Mouse (Mus musculus) limb, embryonic 12.5 days (tissue): Measurements from ENCODE around the gene Scgb2b12. TPM values are rescaled to one million over a fixed set of nuclear protein-coding genes. Genes with fewer than 3 reads are reported as not detected.
"Not testable (repeated sequence)": the region's sequence is repeated elsewhere in the genome, so short reads cannot be mapped to it uniquely, and the experiment has no call there.

Source experiments
- ATAC-seq: fragments of 200-750 bp; cut with Nextera tagmentation; 2 replicates; pipeline ENCODE4 v1.8.0; 2017; ENCODE audit warnings: low read depth, moderate TSS enrichment; ENCODE audit not compliant: insufficient number of reproducible peaks, insufficient read depth, low FRiP score, low TSS enrichment
- H3K27ac ChIP-seq: fragments of 300-500 bp; sonication (generic); 2 replicates; pipeline ENCODE4 v1.5.1; 2016; ENCODE audit warnings: mild to moderate bottlenecking, moderate library complexity
- H3K27me3 ChIP-seq: fragments of 300-500 bp; sonication (generic); 2 replicates; pipeline ENCODE4 v1.6.1; 2016; ENCODE audit warnings: mild to moderate bottlenecking, moderate library complexity
- H3K36me3 ChIP-seq: fragments of 300-500 bp; sonication (generic); 2 replicates; pipeline ENCODE4 v1.6.1; 2016; ENCODE audit warnings: mild to moderate bottlenecking, moderate library complexity
- H3K4me1 ChIP-seq: fragments of 300-500 bp; sonication (generic); replicated peaks from 2 replicates; pipeline ENCODE4 v1.6.1; 2016
- H3K4me2 ChIP-seq: fragments of 300-500 bp; sonication (generic); 2 replicates; pipeline ENCODE4 v1.6.1; 2016; ENCODE audit warnings: mild to moderate bottlenecking, moderate library complexity
- H3K4me3 ChIP-seq: fragments of 300-500 bp; sonication (generic); replicated peaks from 2 replicates; pipeline ENCODE4 v1.5.1; 2016; ENCODE audit warnings: mild to moderate bottlenecking
- H3K9ac ChIP-seq: fragments of 300-500 bp; sonication (generic); replicated peaks from 2 replicates; pipeline ENCODE4 v1.6.1; 2016; ENCODE audit warnings: mild to moderate bottlenecking, moderate library complexity
- H3K9me3 ChIP-seq: fragments of 300-500 bp; sonication (generic); 2 replicates; pipeline ENCODE4 v1.6.1; 2016; ENCODE audit warnings: mild to moderate bottlenecking, moderate library complexity
- WGBS: fragments of 180-500 bp; shearing (Covaris S2); methylation state at CpG from one replicate; pipeline ENCODE4 v1.1.7; 2016; 5-methylcytosine and 5-hydroxymethylcytosine counted together
- polyA plus RNA-seq: library from polyadenylated mRNA; unstranded; fragments of >200 nt; fragmentation: Nextera tagmentation; extraction: Ambion mirVana; gene quantifications from 2 replicates; pipeline ENCODE4 v1.2.1, GENCODE M21; 2016

Gene Scgb2b12
- not detected in 2 replicates for polyA plus RNA-seq

GRCm38 (mm10) chr7:32327145-32327544, at the start of gene Scgb2b12:
Gene Scgb2b12, minus strand, starts transcription at chr7:32327245.
- H3K36me3 ChIP-seq, H3K4me1 ChIP-seq, H3K4me2 ChIP-seq, H3K27me3 ChIP-seq, H3K9me3 ChIP-seq, ATAC-seq, H3K27ac ChIP-seq, H3K4me3 ChIP-seq, H3K9ac ChIP-seq: not testable (repeated sequence)
- 88% methylated on average over 1 of the region's 1 CpGs for WGBS

DNA sequence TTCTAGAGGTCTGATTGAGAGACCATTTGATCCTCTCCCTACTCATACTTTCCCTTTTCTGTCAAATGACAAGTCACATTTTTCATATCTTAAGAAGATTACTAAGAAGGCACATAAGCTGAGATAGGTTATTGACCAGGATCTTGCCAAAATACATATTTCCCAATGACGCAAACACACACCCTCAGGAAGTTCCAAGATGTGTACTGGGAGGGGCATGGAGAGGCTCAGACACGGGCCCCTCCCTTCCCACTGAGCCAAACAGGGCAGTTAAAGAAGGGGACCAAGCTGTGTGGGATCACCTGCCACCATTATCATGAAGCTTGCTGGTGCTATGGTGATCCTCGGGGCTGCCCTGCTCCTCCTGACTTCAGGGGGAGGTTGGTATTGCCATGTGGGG, 6.8 kb upstream of the Scgb2b12 start, which contains the start of gene Scgb1b12:
Scgb1b12 (plus strand) TSS at position 301 of the 400 bp plus-strand sequence.
- H3K27me3 ChIP-seq, H3K4me1 ChIP-seq, H3K9ac ChIP-seq, ATAC-seq, H3K9me3 ChIP-seq, H3K4me3 ChIP-seq, H3K27ac ChIP-seq, H3K36me3 ChIP-seq, H3K4me2 ChIP-seq: not testable (repeated sequence)
- 83% methylated on average over 3 of the region's 3 CpGs for WGBS

Other genes with a start within 250 kb of the Scgb2b12 start
- not detected in 2 replicates for gene Scgb1b10, start 226.4 kb downstream of the Scgb2b12 start, polyA plus RNA-seq
- gene Scgb2b11, start 116.1 kb downstream of the Scgb2b12 start, polyA plus RNA-seq, result not detected in 2 replicates
- not detected in 2 replicates for gene Scgb1b11, start 104.4 kb downstream of the Scgb2b12 start, polyA plus RNA-seq
- not detected in 2 replicates for gene Scgb1b12, start 6.9 kb upstream of the Scgb2b12 start, polyA plus RNA-seq
- gene Scgb1b29, start 114.3 kb upstream of the Scgb2b12 start, polyA plus RNA-seq, result not detected in 2 replicates